Mouse (Mus musculus) E14TG2a.4 (cell line): ENCODE results near the gene Rap1a.

Experiments used
- CTCF ChIP-seq: conservative IDR thresholded peaks from 2 replicates; pipeline ENCODE4 v1.5.1; 2014; ENCODE audit warnings: low read length
- NANOG ChIP-seq: IDR thresholded peaks from 2 replicates; pipeline ENCODE4 v1.6.1; 2014; ENCODE audit warnings: borderline replicate concordance, low read length, mixed read lengths
- POU5F1 ChIP-seq: IDR thresholded peaks from 2 replicates; pipeline ENCODE4 v1.6.1; 2014; ENCODE audit warnings: low read length, borderline replicate concordance

- TF ChIP-seq CTCF, result no peak
- no peak for TF ChIP-seq NANOG
- TF ChIP-seq POU5F1, result no peak
Observed at GRCm38 (mm10) chr3:105737070-105737469, 64.1 kb downstream of the Rap1a start.
